Mouse (Mus musculus) testis, adult 10 weeks (tissue): Measurements from ENCODE around the gene 4933425L06Rik. TPM values are rescaled to one million over a fixed set of nuclear protein-coding genes. Genes with fewer than 3 reads are reported as not detected.

Experiments
- polyA plus RNA-seq: library from polyadenylated mRNA; stranded (reverse); fragments of 350-450 nt; fragmentation: Illumina TruSeq; extraction: RNeasy Lipid Tissue Mini Kit (QIAGEN cat#74804); gene quantifications from one replicate; pipeline ENCODE4 v1.2.3, GENCODE M21; 2014; ENCODE audit warnings: low read depth, low replicate concordance

4933425L06Rik gene
- polyA plus RNA-seq: 16.0 TPM

GRCm38 (mm10) chr13:105081862-105082261 lies at the start of gene 4933425L06Rik:
Gene 4933425L06Rik, plus strand, starts transcription at chr13:105082122.

GRCm38 (mm10) chr13:105054181-105054940 lies 27.6 kb upstream of the 4933425L06Rik start, which contains the start of gene Rgs7bp:
Gene Rgs7bp, minus strand, starts transcription at chr13:105054930.

Other genes with a start within 250 kb of the 4933425L06Rik start
- gene Shisal2b, start 218.2 kb upstream of the 4933425L06Rik start, polyA plus RNA-seq: not detected
- 0.49 TPM for gene Rgs7bp, start 27.2 kb upstream of the 4933425L06Rik start, polyA plus RNA-seq
- gene Rnf180, start 212.7 kb downstream of the 4933425L06Rik start, polyA plus RNA-seq: 6.2 TPM